Mouse (Mus musculus): Measurements from ENCODE around the gene Dph7. TPM values are rescaled to one million over a fixed set of nuclear protein-coding genes. Genes with fewer than 3 reads are reported as not detected.

The Dph7 gene
- total RNA-seq (2023) = 11.7 to 12.7 TPM (median 12.3 TPM) in 4 replicates

DNA sequence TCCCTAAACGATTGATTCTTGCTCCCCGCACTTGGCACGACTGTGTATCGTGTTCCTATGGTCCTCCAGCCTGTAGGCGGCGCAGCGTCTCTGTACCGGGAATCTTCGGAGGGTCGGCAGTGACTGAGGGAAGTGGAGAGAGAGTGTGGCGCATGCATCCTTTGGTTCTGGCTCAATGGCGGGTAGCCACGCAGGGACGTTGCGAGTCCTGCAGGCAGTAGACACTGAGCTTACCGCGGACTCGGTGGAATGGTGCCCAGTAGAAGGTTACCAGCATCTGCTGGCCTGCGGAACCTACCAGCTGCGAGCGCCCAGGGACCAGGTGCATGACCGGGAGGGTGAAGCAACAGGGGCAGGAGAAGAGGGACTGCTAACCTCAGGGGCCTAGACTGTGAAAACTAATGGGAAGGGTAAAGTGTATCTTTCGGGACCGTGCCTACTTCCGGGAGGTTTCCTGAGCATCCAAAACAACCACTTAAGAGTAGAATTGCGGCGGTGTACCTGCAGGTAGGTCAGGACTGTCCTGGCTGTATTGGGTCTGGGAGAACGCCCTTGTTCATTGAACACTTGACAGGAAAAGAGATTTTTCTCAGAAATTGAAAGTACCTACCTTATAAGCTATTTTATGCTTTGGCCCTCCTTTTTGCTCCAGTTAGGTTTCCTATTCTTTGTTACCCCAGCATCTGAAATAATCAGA, at the start of gene Dph7:
Gene Dph7 (plus strand): TSS at position 97 of the 697 bp plus-strand sequence.

DNA sequence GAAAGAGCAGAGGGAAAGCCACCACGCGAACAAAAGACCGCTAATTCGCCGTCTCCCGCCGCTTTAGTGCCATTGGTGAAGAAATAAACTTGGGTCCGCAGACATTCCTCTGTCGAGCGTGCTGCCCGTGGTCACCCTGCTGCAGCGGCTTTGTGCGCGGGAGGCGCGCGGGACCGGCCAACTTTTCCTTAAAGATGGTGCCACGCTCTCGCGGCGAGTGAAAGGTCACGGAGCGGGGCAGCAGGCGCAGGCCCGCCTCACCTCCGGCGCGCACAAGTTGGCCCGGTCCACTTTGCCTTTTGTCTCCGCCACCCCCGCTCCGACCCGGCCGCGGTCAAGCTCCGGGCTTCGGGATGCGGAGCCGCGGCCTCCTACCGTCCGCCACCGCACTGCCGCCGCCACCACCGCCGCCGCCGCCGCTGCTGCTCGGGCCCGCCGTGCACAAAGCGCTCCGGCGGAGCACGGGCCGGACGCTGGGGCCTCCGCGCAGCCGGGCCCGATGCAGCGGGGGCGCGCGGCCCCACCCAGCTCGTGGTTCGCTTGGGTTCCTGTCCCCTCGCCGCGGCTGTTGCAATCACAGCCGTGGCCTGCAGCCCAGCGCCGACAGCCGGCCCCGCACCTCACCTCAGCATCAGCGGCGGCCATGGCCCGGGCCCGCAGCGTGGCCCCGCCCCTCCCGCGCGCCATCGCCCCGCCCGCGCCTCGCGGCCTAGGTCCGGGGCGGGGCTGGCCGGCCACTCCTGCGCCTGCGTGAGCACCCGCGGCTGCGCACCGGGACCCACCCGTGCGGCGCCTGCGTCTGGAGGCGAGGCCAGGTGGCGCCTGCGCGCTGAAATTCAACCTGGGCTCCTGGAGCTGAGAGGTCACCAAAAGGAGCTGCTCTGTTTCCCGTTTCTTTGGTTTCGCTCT, 43.0 kb upstream of the Dph7 start, which contains the start of gene Ehmt1:
Gene Ehmt1 (minus strand): TSS at position 685 of the 909 bp plus-strand sequence.

DNA sequence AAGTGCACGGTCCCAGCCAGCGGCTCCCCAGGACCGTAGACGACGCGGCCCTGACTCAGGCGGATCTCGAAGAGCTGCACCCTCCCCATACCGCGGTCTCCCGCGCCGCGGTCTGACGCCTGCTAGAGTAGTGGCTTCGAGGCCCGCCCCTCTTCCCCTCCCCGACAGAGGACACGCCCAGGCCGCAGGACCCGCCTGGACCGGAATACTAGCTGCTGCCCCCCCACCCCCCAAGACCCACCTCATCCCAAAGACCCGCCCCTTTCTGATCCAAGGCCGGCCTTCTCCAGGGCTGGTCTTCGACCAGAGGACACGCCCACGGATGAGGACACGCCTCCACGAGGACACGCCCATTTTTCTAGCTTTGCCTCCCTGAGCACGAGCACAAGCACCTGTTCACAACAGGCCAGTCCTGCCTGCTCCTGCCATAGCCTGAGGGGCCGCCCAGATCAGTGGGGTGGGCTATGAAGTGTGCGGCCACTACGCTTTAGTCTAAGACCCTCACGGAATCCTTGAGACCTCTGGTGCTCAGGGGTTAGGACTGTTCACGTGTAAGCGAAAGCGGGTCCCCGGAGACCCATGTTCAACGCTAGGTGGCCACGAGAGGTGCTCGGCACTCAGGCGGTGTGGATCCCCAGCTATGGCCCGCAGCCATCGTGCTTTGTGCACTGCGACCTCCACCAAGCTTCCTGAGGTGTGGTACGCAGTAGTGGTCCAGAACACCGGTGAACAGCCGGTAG, 27.0 kb upstream of the Dph7 start, which contains the start of gene Arrdc1:
Gene Arrdc1 (minus strand): TSS at position 196 of the 740 bp plus-strand sequence.

DNA sequence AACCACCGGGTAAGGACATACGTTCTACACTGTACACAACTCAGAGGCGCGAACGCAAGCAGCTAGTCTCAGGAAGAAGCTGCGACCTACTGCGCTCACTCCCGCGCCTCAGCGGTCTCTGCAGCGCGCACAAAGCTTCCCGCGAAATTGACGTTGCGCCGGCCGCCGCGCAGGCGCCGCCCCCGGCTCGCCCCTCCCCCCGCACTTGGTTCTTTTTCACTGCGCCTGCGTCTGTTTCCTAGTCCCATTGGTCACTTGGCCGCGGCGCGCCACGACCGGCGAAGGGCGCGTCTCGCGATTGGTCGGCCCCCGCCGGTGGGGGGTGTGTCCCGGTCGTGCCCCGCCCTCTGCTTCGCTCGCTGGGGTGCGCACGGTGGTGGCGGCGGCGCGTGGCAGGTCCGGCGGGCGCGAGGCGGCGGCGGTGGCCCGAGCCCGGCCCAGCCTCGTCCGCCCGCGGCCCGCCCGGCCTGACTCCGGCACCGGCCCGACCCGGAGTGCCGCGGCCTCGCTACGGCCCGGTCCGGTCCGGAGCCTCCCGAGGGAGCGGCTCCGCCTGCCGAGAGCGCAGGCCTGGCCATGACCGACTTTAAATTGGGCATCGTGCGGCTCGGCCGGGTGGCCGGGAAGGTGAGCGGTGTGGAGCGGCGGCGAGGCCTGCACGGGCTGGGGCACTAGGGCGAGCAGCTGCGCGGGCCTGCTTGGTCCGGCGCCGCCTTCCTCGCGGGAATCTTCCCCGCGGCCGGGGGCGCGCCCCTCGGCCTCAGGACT, 12.6 kb upstream of the Dph7 start, which contains the start of gene Zmynd19:
Gene Zmynd19 (plus strand): TSS at position 372 of the 768 bp plus-strand sequence.

DNA sequence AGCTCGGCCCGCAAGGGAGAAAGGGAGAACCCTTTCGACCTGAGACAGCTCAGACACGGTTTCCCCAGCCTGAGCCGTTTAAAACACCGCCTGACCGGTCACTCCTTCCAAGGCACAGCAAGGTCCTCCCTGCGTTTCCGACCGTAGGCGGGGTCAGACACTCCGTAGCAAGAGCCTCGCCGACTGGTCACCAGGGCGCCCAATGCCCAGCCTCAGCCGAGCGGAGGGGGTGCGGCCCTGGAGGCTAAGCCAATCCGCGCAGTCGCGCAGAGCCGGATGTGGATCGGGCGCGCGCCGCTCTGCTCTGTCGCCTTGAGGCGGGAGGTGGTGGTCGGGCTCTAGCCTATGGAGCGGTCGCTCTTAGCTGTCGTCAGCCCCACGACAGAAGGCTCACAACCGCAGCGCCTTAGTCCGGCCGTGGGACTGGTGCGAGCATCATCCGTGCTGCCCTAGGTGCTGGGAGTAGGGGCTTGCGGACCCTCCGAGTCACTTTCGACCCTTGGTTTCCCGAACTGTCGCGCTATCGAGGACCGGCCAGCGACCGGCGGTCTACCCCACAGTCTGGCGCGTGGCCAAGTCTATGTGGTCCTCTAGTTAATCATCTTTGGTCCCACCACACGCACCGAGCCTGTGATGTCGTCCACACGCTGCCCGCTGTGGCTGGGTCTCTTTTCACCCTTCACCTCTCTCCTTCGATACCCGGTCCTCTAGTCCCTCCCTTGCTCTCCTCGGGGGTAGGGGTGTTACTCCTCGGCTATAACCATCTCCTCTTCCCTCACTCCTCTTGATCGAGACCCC, 12.9 kb downstream of the Dph7 start, which contains the start of gene Mrpl41:
Gene Mrpl41 (minus strand): TSS at position 193 of the 798 bp plus-strand sequence.

DNA sequence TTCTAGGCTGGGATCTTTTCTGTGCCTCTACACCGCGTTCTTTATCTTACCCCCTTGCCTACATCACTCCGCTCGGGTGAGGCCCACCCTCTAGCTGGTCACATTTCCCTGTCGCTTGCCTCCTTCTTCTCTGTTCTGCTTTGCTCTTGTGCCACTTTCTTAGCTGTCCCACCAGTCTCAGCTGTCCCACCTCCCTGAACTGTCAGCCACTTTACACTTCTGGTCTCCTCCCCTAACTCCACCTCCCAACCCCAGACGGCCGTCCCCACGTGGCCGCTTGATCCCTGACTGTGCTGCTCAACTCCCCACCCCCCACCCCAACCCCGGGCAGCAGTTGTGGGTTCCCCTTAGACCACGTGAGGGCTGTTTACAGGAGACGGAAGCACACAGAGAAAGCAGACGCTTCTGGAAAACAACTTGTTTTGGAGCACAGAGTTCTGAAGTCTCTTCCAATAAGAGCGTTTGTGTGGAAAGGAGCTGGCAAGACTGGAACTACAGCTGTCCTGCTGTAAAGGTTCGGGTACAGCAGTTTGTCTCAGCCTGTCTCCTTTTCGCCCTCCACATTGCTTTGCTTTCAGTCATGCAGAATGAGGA, 13.6 kb downstream of the Dph7 start, which contains the start of gene Pnpla7:
Gene Pnpla7 (plus strand): TSS at position 330 of the 594 bp plus-strand sequence.

Other genes starting within 250 kb of the Dph7 start
- 0.12 to 0.30 TPM (median 0.16 TPM) in 3 of 4 replicates, not detected in the other for gene Cacna1b, start 199.2 kb upstream of the Dph7 start, total RNA-seq (2023)
- gene Ehmt1, start 42.8 kb upstream of the Dph7 start, total RNA-seq (2023) = 125 to 127 TPM (median 126 TPM) in 4 replicates
- gene Arrdc1, start 27.1 kb upstream of the Dph7 start, total RNA-seq (2023) = 118 to 128 TPM (median 125 TPM) in 4 replicates
- gene Zmynd19, start 12.6 kb upstream of the Dph7 start, total RNA-seq (2023) = 15.1 to 24.6 TPM (median 17.8 TPM) in 4 replicates
- gene Mrpl41, start 12.7 kb downstream of the Dph7 start, total RNA-seq (2023) = 19.0 to 23.1 TPM (median 21.2 TPM) in 4 replicates
- gene Pnpla7, start 13.6 kb downstream of the Dph7 start, total RNA-seq (2023) = 120 to 131 TPM (median 127 TPM) in 4 replicates
- 38.8 to 54.8 TPM (median 42.4 TPM) in 4 replicates for gene Nsmf, start 92.0 kb downstream of the Dph7 start, total RNA-seq (2023)
- gene Entpd8, start 117.9 kb downstream of the Dph7 start, total RNA-seq (2023) = not detected in 4 replicates
- gene Noxa1, start 132.7 kb downstream of the Dph7 start, total RNA-seq (2023) = not detected in 4 replicates
- 5.2 to 8.3 TPM (median 7.2 TPM) in 4 replicates for gene Nrarp, start 218.4 kb downstream of the Dph7 start, total RNA-seq (2023)
- 29.8 to 31.9 TPM (median 30.9 TPM) in 4 replicates for gene Tor4a, start 234.5 kb downstream of the Dph7 start, total RNA-seq (2023)
- gene Nelfb, start 249.1 kb downstream of the Dph7 start, total RNA-seq (2023) = 71.6 to 75.6 TPM (median 72.5 TPM) in 4 replicates